Mouse (Mus musculus) stomach, postnatal 0 days (tissue): ENCODE data around the gene Mylk.

Source experiments
- CTCF ChIP-seq: IDR thresholded peaks from 2 replicates; pipeline ENCODE4 v1.5.1; 2016; ENCODE audit warnings: antibody characterized with exemption, low read depth, mild to moderate bottlenecking, moderate library complexity
- EP300 ChIP-seq: optimal IDR thresholded peaks from 2 replicates; pipeline ENCODE3; 2016; ENCODE audit warnings: antibody characterized with exemption

GRCm38 (mm10) chr16:34804286-34805010 lies 59.4 kb downstream of the Mylk start:
- no peak for TF ChIP-seq CTCF
- TF ChIP-seq EP300 = no peak
